10 mouse cellular contexts compared by ENCODE assay signal in the genomic region with DNA sequence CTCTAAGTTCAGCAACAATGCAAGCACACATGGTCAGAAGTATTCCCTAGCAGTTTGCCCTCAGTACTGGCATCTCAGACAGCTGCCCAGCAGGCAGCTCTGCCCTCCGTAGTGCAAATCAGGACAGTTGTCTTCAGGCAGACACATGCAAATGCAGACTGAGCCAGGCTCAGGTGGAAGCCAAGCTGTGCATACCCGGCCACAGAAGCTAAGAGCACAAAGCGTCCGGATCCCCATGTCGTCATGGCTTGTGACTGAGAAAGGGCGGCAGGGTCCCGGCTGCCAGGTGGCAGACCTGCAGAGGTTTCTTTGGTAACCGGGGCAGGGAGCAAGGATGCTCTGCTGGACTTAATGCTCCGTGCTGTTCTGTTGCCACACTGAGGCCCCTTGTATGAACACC.
DNase-seq lines count a peak whose midpoint lies in the region; ATAC-seq and TF ChIP-seq lines count a peak whose summit lies in the region.
"Had no signal": no experiment of that assay in that cellular context is flagged by ENCODE, and none has a peak within 500 bp of the region (broad histone marks: within the 10 kb centered on the region; RNA-seq: fewer than 3 reads in every experiment).

No protein-coding gene starts in this region.

- no peak for TF ChIP-seq POLR2A in heart, adult 2 months (IDR thresholded peaks at IDR 0.05; ENCODE audit: insufficient read depth, low read depth, low read length)

- H3K4me2 ChIP-seq in lung, embryonic 15.5 days: no peak overlapping the region
- no peak overlapping the region for H3K4me2 ChIP-seq in neural tube, embryonic 15.5 days

- H3K36me3 ChIP-seq in heart, adult 2 months (ENCODE audit: control insufficient read depth, insufficient read depth, low read length): peaks cover 2% of the 10 kb centered on the region
- H3K36me3 ChIP-seq in lung, embryonic 15.5 days: peaks cover 46% of the 10 kb centered on the region
- H3K36me3 ChIP-seq in neural tube, embryonic 15.5 days: peaks cover 19% of the 10 kb centered on the region; the same call in 1 of the 2 replicates

- no peaks in the 10 kb centered on the region for H3K27me3 ChIP-seq in heart, adult 2 months (ENCODE audit: control insufficient read depth, insufficient read depth, low read length)
- H3K27me3 ChIP-seq in lung, embryonic 15.5 days: no peaks in the 10 kb centered on the region
- no peaks in the 10 kb centered on the region for H3K27me3 ChIP-seq in neural tube, embryonic 15.5 days (replicated peaks)
- H3K27me3 ChIP-seq: megakaryocyte, embryonic 14.5 days had no signal

- H3K9me3 ChIP-seq in lung, embryonic 15.5 days: no peaks in the 10 kb centered on the region
- no peaks in the 10 kb centered on the region for H3K9me3 ChIP-seq in neural tube, embryonic 15.5 days (replicated peaks)
- H3K9me3 ChIP-seq: megakaryocyte, embryonic 14.5 days had no signal

- H3K27ac ChIP-seq in heart, adult 2 months: peak overlapping the region; percentile 33; the same call in 1 of the 2 replicates
- peak overlapping the region; percentile 54; the same call in 1 of the 2 replicates for H3K27ac ChIP-seq in lung, embryonic 15.5 days
- H3K27ac ChIP-seq in neural tube, embryonic 15.5 days (replicated peaks): peak overlapping the region; percentile 23; the same call in 1 of the 2 replicates

- no peak for TF ChIP-seq EP300 in heart, adult 2 months (IDR thresholded peaks at IDR 0.05; ENCODE audit: insufficient read depth, low read depth, low read length)

- H3K4me1 ChIP-seq in heart, adult 2 months (ENCODE audit: control insufficient read depth, insufficient read depth, low read length): peaks cover 35% of the 10 kb centered on the region
- peaks cover 52% of the 10 kb centered on the region for H3K4me1 ChIP-seq in lung, embryonic 15.5 days
- peaks cover 6% of the 10 kb centered on the region for H3K4me1 ChIP-seq in neural tube, embryonic 15.5 days

- H3K4me3 ChIP-seq in heart, adult 2 months: no peak overlapping the region
- H3K4me3 ChIP-seq in lung, embryonic 15.5 days: no peak overlapping the region
- no peak overlapping the region for H3K4me3 ChIP-seq in neural tube, embryonic 15.5 days (replicated peaks)
- H3K4me3 ChIP-seq: megakaryocyte, embryonic 14.5 days had no signal

- H3K79me2 ChIP-seq in heart, adult 2 months (replicated peaks; ENCODE audit: control insufficient read depth, insufficient read depth, low read length): peaks cover 5% of the 10 kb centered on the region

- no peak overlapping the region for H3K9ac ChIP-seq in heart, adult 2 months (ENCODE audit: low read depth, low read length)
- H3K9ac ChIP-seq in lung, embryonic 15.5 days: no peak overlapping the region
- H3K9ac ChIP-seq in neural tube, embryonic 15.5 days (replicated peaks): no peak overlapping the region

- intact Hi-C loops in heart, adult 2 months (cut with DNase I): no loop called here

- no peak for DNase-seq in heart, adult 2 months
- DNase-seq in heart, postnatal 4 days: no peak
- no peak for DNase-seq in lung, postnatal 25 days (ENCODE audit: low spot score)
- peak; percentile 50 to 56 for DNase-seq in cerebellum, postnatal 36 days
- DNase-seq in Muller cell, postnatal 12 days (ENCODE audit: inconsistent ontology term): no peak
- DNase-seq in adrenal gland, adult (ENCODE audit: inconsistent age in 2 of 2, low spot score in 1 of 2): no peak
- DNase-seq: thymus, postnatal 4 days had no signal

- 68% methylated on average over 9 of the region's 9 CpGs for WGBS in heart, adult 2 months
- 72% methylated on average over 9 of the region's 9 CpGs for WGBS in lung, embryonic 15.5 days
- WGBS in neural tube, embryonic 15.5 days: 60% methylated on average over 9 of the region's 9 CpGs

- TF ChIP-seq CTCF in heart, adult 2 months (IDR thresholded peaks at IDR 0.05): no peak

- no peak for ATAC-seq in lung, embryonic 15.5 days (ENCODE audit: borderline replicate concordance, extremely low read depth, low FRiP score, low TSS enrichment)
- no peak for ATAC-seq in neural tube, embryonic 15.5 days (ENCODE audit: low FRiP score)

Comparison
In these comparisons a context has a peak if more than half of its experiments do, and no peak if none do; other contexts are left out.
1. DNase-seq: peak in cerebellum, postnatal 36 days (2 of 2); none in heart, adult 2 months (0 of 2), heart, postnatal 4 days (single experiment), lung, postnatal 25 days (single experiment), Muller cell, postnatal 12 days (single experiment) and adrenal gland, adult (0 of 2).
2. Peak in every context shown above with its lines, with median percentiles within 50 percentile points of each other: H3K27ac ChIP-seq.